Mouse (Mus musculus) embryonic facial prominence, embryonic 11.5 days (tissue): ENCODE data around the gene Fam19a2. TPM values are rescaled to one million over a fixed set of nuclear protein-coding genes. Genes with fewer than 3 reads are reported as not detected.

Experiments used
- ATAC-seq: fragments of 200-750 bp; cut with Nextera tagmentation; replicated peaks from 2 replicates; pipeline ENCODE4 v1.8.0; 2017; ENCODE audit warnings: low read depth; ENCODE audit not compliant: insufficient number of reproducible peaks, low FRiP score, low TSS enrichment
- DNase-seq: peaks from one replicate; pipeline ENCODE4 v3.0.0-alpha.2; 2015; ENCODE audit warnings: low spot score
- H3K27ac ChIP-seq: fragments of 300-500 bp; sonication (generic); replicated peaks from 2 replicates; pipeline ENCODE4 v1.5.1; 2014; ENCODE audit warnings: mild to moderate bottlenecking, low read depth, low read length, control low read depth
- H3K27me3 ChIP-seq: fragments of 300-500 bp; sonication (generic); 2 replicates; pipeline ENCODE4 v1.6.1; 2014; ENCODE audit warnings: mild to moderate bottlenecking, low read length, moderate library complexity, mixed read lengths; ENCODE audit not compliant: control insufficient read depth, insufficient read depth
- H3K36me3 ChIP-seq: fragments of 300-500 bp; sonication (generic); replicated peaks from 2 replicates; pipeline ENCODE4 v1.6.1; 2014; ENCODE audit warnings: low read depth, mild to moderate bottlenecking, low read length, moderate library complexity, mixed read lengths; ENCODE audit not compliant: control insufficient read depth, insufficient read depth
- H3K4me1 ChIP-seq: fragments of 300-500 bp; sonication (generic); 2 replicates; pipeline ENCODE4 v1.6.1; 2014; ENCODE audit warnings: low read length, mixed read lengths; ENCODE audit not compliant: control insufficient read depth, insufficient read depth
- H3K4me2 ChIP-seq: fragments of 300-500 bp; sonication (generic); 2 replicates; pipeline ENCODE4 v1.6.1; 2014; ENCODE audit warnings: low read depth, mild to moderate bottlenecking, control low read depth, low read length, moderate library complexity
- H3K4me3 ChIP-seq: fragments of 300-500 bp; sonication (generic); 2 replicates; pipeline ENCODE4 v1.5.1; 2014; ENCODE audit warnings: low read depth, low read length, control low read depth
- H3K9ac ChIP-seq: fragments of 300-500 bp; sonication (generic); replicated peaks from 2 replicates; pipeline ENCODE4 v1.6.1; 2014; ENCODE audit warnings: mild to moderate bottlenecking, control low read depth, low read length
- H3K9me3 ChIP-seq: fragments of 300-500 bp; sonication (generic); replicated peaks from 2 replicates; pipeline ENCODE4 v1.6.1; 2016; ENCODE audit warnings: mild to moderate bottlenecking, low read length, inconsistent platforms, mixed read lengths; ENCODE audit not compliant: control insufficient read depth
- WGBS: fragments of 180-500 bp; shearing (Covaris S2); extraction: QIAGEN DNeasy Blood & Tissue Kit; methylation state at CpG from one replicate; pipeline ENCODE4 v1.1.7; 2014; 5-methylcytosine and 5-hydroxymethylcytosine counted together
- polyA plus RNA-seq: library from polyadenylated mRNA; unstranded; fragments of >200 nt; fragmentation: Nextera tagmentation; extraction: Ambion mirVana; gene quantifications from 2 replicates; pipeline ENCODE4 v1.2.1, GENCODE M21; 2014

Gene Fam19a2
- polyA plus RNA-seq, 1 experiment from 2014 or later: 8.2 TPM

DNA sequence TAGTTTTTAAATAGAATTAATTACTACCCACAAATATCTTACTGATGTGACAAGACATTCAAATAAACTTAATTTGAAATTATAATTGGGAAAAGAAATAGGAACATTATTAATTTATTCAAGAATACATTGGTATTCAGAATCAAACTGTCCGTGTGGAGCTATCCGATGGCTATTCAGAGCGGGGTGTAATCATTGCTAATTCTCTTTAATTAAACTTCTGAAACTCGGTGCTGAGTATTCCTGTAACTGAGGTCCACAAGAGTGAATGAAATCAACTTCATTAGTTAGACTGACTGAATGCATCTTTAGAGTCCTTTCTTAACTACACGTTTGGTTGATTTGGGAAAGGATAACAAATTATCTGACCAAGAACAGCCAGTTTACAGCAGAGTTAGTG is 372.9 kb downstream of the Fam19a2 start:
- Histone ChIP-seq H3K9ac (no peak overlapping the region), H3K27me3 (no peaks in the 10 kb centered on the region), H3K4me1 (no peaks in the 10 kb centered on the region), H3K36me3 (no peaks in the 10 kb centered on the region), H3K4me2 (no peak overlapping the region), H3K27ac (no peak overlapping the region), H3K9me3 (no peaks in the 10 kb centered on the region), H3K4me3 (no peak overlapping the region)
- DNase-seq (no peak), ATAC-seq (no peak)
- WGBS: 83% methylated on average over 5 of the region's 5 CpGs

DNA sequence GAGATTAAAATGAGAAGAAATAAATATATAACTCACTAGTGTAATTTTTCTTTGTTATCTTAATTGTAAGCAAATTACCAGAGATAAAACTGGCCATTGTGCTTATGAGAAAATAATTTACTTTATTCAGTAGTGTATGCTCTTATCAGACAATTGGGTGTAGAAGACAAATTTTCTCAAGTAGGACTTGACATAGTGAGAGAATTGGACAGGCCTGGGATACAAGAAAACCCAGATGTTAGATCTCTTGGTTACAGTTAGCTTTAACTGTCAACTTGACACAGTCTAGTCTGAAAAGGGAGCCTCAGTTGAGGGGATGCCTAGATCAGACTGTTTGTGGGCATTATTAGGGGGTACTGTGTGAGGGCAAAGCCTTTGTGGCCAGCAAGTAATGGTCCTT is 373.7 kb downstream of the Fam19a2 start:
- Histone ChIP-seq H3K27me3 (no peaks in the 10 kb centered on the region), H3K4me3 (no peak overlapping the region), H3K9me3 (no peaks in the 10 kb centered on the region), H3K9ac (no peak overlapping the region), H3K4me2 (no peak overlapping the region), H3K27ac (no peak overlapping the region), H3K4me1 (no peaks in the 10 kb centered on the region), H3K36me3 (no peaks in the 10 kb centered on the region)
- ATAC-seq: no peak
- DNase-seq: no peak

DNA sequence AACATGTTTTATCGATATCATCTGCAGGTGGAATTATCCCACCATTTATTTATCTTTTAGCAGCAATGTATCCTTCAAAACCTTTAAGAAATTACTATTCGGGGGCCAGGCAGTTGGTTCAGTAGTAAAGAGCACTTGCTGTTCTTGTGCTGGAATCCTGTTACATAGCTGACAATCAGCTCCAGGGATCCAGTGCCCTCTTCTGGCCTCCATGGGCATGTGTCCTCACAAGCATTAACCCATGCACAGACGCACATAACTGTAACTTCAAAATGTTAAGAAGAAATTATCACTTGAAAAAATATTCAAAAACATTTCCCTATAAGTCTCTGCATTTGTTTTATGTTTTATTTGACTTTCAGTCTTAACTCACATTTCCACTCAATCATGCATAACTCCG is 381.8 kb downstream of the Fam19a2 start:
- ATAC-seq: no peak

DNA sequence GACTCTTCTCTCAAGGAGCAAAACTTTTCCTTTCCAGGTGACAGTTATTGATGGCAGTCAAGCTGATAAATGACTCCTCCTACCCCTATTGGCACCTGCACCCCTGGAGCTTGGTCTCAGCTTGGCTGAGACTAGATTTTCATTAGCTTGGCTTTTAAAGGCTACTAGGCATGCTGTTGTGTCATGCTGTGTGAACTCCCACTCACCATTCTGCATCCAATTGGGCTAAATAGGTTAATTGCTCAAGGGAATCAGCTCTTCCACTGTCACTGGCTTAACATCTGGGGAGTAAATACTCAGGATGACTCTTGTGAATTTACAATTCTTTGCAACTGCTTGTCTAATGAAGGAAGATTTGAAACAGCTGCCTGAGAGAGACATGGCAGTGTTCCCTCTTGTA is 407.4 kb downstream of the Fam19a2 start:
- Histone ChIP-seq H3K9me3 (no peaks in the 10 kb centered on the region), H3K27ac (no peak overlapping the region), H3K4me2 (no peak overlapping the region), H3K36me3 (no peaks in the 10 kb centered on the region), H3K9ac (no peak overlapping the region), H3K27me3 (no peaks in the 10 kb centered on the region), H3K4me3 (no peak overlapping the region), H3K4me1 (no peaks in the 10 kb centered on the region)
- no peak for DNase-seq
- ATAC-seq: no peak

More for the DNA sequence above, 381.8 kb downstream of the Fam19a2 start:
- DNase-seq: peak; percentile 17
- 91% methylated on average over 4 of the region's 4 CpGs for WGBS
- Histone ChIP-seq H3K4me2 (no peak overlapping the region), H3K27me3 (no peaks in the 10 kb centered on the region), H3K27ac (no peak overlapping the region), H3K4me3 (no peak overlapping the region), H3K9me3 (no peaks in the 10 kb centered on the region), H3K36me3 (no peaks in the 10 kb centered on the region), H3K4me1 (no peaks in the 10 kb centered on the region), H3K9ac (no peak overlapping the region)

DNA sequence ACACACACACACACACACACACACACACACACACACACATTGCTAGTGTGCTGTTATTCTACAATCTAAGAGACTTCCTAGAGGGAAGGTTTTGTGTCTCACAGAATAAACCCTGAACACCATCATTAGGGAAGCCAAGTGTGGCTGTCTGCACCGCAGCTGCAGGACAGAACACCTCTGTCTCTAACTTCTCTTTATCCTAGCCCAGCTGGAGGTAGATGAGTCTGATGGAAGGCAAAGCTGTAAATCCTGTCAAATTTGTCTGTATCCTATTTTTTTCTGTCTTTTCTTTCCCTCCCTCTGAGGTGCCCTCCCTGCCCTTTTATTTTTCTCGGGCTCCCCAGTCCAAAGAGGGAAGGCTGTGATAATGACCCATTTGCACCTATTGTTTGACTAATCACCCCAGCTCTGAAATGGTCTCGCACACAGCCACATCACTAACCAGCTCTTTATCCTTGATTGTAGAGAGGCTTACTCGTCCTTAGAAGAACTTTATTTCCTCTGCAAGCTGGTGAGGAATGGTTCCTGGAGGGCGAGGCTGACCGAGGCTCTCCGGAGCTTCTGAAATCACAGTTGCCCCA is 414.6 kb downstream of the Fam19a2 start:
- Histone ChIP-seq H3K9me3 (no peaks in the 10 kb centered on the region), H3K27me3 (no peaks in the 10 kb centered on the region), H3K4me1 (no peaks in the 10 kb centered on the region), H3K4me3 (no peak overlapping the region), H3K9ac (no peak overlapping the region), H3K27ac (no peak overlapping the region), H3K36me3 (no peaks in the 10 kb centered on the region), H3K4me2 (no peak overlapping the region)
- WGBS: 12% methylated on average over 7 of the region's 7 CpGs
- no peak for DNase-seq
- ATAC-seq: no peak

DNA sequence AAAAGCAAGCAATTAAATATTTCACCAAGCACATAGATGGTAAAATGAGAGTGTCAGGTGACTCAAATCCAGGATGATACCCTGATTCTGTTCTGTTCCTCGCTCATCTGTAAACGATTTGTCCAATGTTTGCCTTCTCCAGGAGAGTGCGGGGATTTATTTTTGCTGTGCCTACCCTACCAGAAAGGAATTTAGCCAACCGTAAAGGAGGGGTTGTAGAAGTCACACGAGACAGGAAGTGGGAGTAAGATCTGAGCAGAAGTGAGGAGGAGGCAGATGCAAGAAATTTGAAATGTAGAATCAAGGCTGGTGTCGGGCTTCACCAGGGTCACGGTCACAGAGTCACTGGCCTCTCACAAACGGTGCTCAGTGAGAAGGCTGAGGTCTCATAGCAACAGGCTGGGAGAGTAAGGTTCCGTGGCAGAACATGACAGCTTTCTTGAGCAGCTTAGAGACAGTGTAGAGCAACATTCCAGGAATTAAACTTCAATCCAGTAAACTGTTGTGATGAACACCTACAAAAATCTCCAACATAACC is 419.0 kb downstream of the Fam19a2 start:
- no peak overlapping the region for H3K9ac ChIP-seq
- no peaks in the 10 kb centered on the region for H3K27me3 ChIP-seq
- DNase-seq (peak; percentile 35), ATAC-seq (no peak)
- 38% methylated on average over 9 of the region's 9 CpGs for WGBS
- no peaks in the 10 kb centered on the region for H3K4me1 ChIP-seq
- H3K4me3 ChIP-seq: no peak overlapping the region
- H3K4me2 ChIP-seq: no peak overlapping the region
- no peak overlapping the region for H3K27ac ChIP-seq
- no peaks in the 10 kb centered on the region for H3K36me3 ChIP-seq
- H3K9me3 ChIP-seq: no peaks in the 10 kb centered on the region

DNA sequence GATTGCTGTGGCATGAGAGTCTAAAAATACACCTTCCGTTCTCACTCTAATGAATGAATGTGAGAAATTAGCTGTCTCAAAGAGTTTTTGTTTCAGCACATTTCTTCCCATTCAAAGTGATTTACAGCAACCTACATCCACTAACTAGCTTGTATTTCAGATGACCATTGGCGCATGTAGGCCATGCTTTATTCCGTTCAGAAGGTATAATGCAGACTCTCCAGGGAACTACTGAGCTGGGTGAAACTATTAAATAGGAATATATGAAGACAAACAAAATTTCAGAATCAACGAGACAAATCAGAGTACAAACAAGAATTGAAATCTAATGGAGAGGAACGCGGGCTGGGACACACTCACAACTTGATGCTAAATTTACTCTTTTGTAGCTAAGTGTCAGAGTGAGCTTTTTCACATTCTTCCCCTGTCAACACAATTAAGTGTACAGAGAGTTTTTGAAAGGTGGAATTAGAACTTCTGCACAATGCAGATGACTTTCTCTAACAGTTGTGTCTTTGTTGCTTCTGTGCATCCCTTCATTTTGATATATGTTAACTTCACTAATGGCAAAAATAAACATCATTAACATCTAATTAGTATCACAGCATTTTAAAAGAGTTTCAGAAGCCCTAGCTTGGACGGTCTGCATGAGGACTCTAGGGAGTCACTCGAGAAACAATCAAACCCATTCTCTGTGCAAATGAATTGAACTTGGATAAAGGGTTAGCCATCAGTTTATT is 428.6 kb downstream of the Fam19a2 start:
- Histone ChIP-seq H3K27me3 (no peaks in the 10 kb centered on the region), H3K9ac (no peak overlapping the region), H3K4me2 (no peak overlapping the region), H3K36me3 (no peaks in the 10 kb centered on the region), H3K27ac (no peak overlapping the region), H3K9me3 (no peaks in the 10 kb centered on the region), H3K4me3 (no peak overlapping the region), H3K4me1 (no peaks in the 10 kb centered on the region)
- ATAC-seq (no peak), DNase-seq (no peak)
- 72% methylated on average over 8 of the region's 8 CpGs for WGBS

DNA sequence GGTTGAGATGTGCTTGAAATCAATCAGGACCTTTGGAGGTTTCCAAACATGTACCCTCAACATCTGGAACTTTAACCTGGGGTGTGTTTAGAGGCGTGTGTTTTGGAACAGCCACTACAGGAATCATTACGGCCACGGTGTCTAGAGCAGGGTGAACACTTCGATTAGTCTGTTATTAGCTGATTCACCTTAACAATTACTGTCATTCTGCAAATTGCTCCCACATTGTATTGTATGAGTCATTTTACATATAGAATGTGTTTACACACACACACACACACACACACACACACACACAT is 429.1 kb downstream of the Fam19a2 start:
- Histone ChIP-seq H3K27me3 (no peaks in the 10 kb centered on the region), H3K36me3 (no peaks in the 10 kb centered on the region), H3K27ac (no peak overlapping the region), H3K4me3 (no peak overlapping the region), H3K4me1 (no peaks in the 10 kb centered on the region), H3K9me3 (no peaks in the 10 kb centered on the region), H3K9ac (no peak overlapping the region), H3K4me2 (no peak overlapping the region)
- no peak for DNase-seq
- 69% methylated on average over 4 of the region's 4 CpGs for WGBS
- no peak for ATAC-seq
